Mouse (Mus musculus) liver, adult 2 months (tissue): ENCODE results near the gene Frrs1l.

Source experiments
- CTCF ChIP-seq: fragments of 200-500 bp; IDR thresholded peaks from 2 replicates; pipeline ENCODE4 v1.5.1; 2011; ENCODE audit warnings: low read depth, low read length, control low read depth
- POLR2A ChIP-seq: fragments of 200-500 bp; IDR thresholded peaks from 2 replicates; pipeline ENCODE4 v1.6.1; 2011; ENCODE audit warnings: low read length, control low read depth; ENCODE audit not compliant: insufficient read depth; ENCODE audit errors: extremely low read depth

- no peak for TF ChIP-seq POLR2A
- TF ChIP-seq CTCF: no peak
Observed at GRCm38 (mm10) chr4:56990215-56990584, at the start of gene Frrs1l.
